Mouse (Mus musculus) forebrain, postnatal 0 days (tissue): Measurements from ENCODE around the gene Hk1. TPM values are rescaled to one million over a fixed set of nuclear protein-coding genes. Genes with fewer than 3 reads are reported as not detected.
"Not testable (repeated sequence)": the region's sequence is repeated elsewhere in the genome, so short reads cannot be mapped to it uniquely, and the experiment has no call there.

ENCODE experiments used
- ATAC-seq: fragments of 200-750 bp; cut with Nextera tagmentation; 2 replicates; pipeline ENCODE4 v1.8.0; 2017; ENCODE audit warnings: mild to moderate bottlenecking, moderate library complexity
- DNase-seq: peaks from one replicate; pipeline ENCODE4 v3.0.0-alpha.2; 2015
- H3K27ac ChIP-seq: fragments of 300-500 bp; sonication (generic); 2 replicates; pipeline ENCODE4 v1.5.1; 2014; ENCODE audit warnings: low read depth, mild to moderate bottlenecking, antibody characterized with exemption, low read length, moderate library complexity, mixed read lengths
- H3K27me3 ChIP-seq: fragments of 300-500 bp; sonication (generic); 2 replicates; pipeline ENCODE4 v1.6.1; 2014; ENCODE audit warnings: mild to moderate bottlenecking, low read length, mixed read lengths; ENCODE audit not compliant: insufficient read depth
- H3K36me3 ChIP-seq: fragments of 300-500 bp; sonication (generic); 2 replicates; pipeline ENCODE4 v1.6.1; 2014; ENCODE audit warnings: mild to moderate bottlenecking, moderate library complexity; ENCODE audit not compliant: insufficient read depth
- H3K4me1 ChIP-seq: fragments of 300-500 bp; sonication (generic); 2 replicates; pipeline ENCODE4 v1.6.1; 2014; ENCODE audit warnings: antibody characterized with exemption; ENCODE audit not compliant: insufficient read depth
- H3K4me2 ChIP-seq: fragments of 300-500 bp; sonication (generic); 2 replicates; pipeline ENCODE4 v1.6.1; 2014; ENCODE audit warnings: low read depth, mild to moderate bottlenecking, moderate library complexity
- H3K4me3 ChIP-seq: fragments of 300-500 bp; sonication (generic); 2 replicates; pipeline ENCODE4 v1.5.1; 2014; ENCODE audit warnings: low read depth, low read length, mixed read lengths
- H3K9ac ChIP-seq: fragments of 300-500 bp; sonication (generic); 2 replicates; pipeline ENCODE4 v1.6.1; 2014; ENCODE audit warnings: mild to moderate bottlenecking
- H3K9me3 ChIP-seq: fragments of 300-500 bp; sonication (generic); 2 replicates; pipeline ENCODE4 v1.6.1; 2016; ENCODE audit warnings: low read length
- CTCF ChIP-seq: sonication (generic); IDR thresholded peaks from 2 replicates; pipeline ENCODE4 v1.5.1; 2016; ENCODE audit warnings: antibody characterized with exemption, control low read depth, low read depth
- WGBS: fragments of 180-500 bp; shearing (Covaris S2); extraction: QIAGEN DNeasy Blood & Tissue Kit; methylation state at CpG from one replicate; pipeline ENCODE4 v1.1.7; 2014; 5-methylcytosine and 5-hydroxymethylcytosine counted together
- polyA plus RNA-seq: library from polyadenylated mRNA; unstranded; fragments of >200 nt; fragmentation: Nextera tagmentation; extraction: Ambion mirVana; gene quantifications from 2 replicates; pipeline ENCODE4 v1.2.1, GENCODE M21; 2015
- total RNA-seq: library from RNA; depleted of rRNA; stranded (reverse); fragments of >200 nt; gene quantifications from 2 replicates; pipeline ENCODE4 v1.2.3, GENCODE M21; 2014

The Hk1 gene
- total and polyA plus RNA-seq, 2 experiments from 2014 or later, result 90.1 to 140 TPM

GRCm38 (mm10) chr10:62329846-62330245, 49.9 kb downstream of the Hk1 start:
- ATAC-seq (no peak), DNase-seq (no peak)
- H3K27me3 ChIP-seq, result no peaks in the 10 kb centered on the region
- WGBS, result 79% methylated on average over 7 of the region's 7 CpGs
- H3K4me3 ChIP-seq, result no peak overlapping the region
- H3K27ac ChIP-seq, result no peak overlapping the region
- H3K9ac ChIP-seq, result no peak overlapping the region
- no peaks in the 10 kb centered on the region for H3K9me3 ChIP-seq
- no peaks in the 10 kb centered on the region for H3K4me1 ChIP-seq
- TF ChIP-seq CTCF, result no peak
- no peak overlapping the region for H3K4me2 ChIP-seq
- no peaks in the 10 kb centered on the region for H3K36me3 ChIP-seq

GRCm38 (mm10) chr10:62328886-62329412, 50.8 kb downstream of the Hk1 start:
- TF ChIP-seq CTCF, result no peak
- no peak overlapping the region for H3K4me2 ChIP-seq
- ATAC-seq, result no peak
- H3K36me3 ChIP-seq, result no peaks in the 10 kb centered on the region
- WGBS, result 85% methylated on average over 10 of the region's 10 CpGs
- H3K27me3 ChIP-seq, result no peaks in the 10 kb centered on the region
- H3K9me3 ChIP-seq, result no peaks in the 10 kb centered on the region
- no peak for DNase-seq
- H3K4me3 ChIP-seq, result no peak overlapping the region
- H3K27ac ChIP-seq, result no peak overlapping the region
- no peak overlapping the region for H3K9ac ChIP-seq
- no peaks in the 10 kb centered on the region for H3K4me1 ChIP-seq

- H3K4me3 ChIP-seq, result no peak overlapping the region
- H3K9me3 ChIP-seq, result no peaks in the 10 kb centered on the region
- ATAC-seq (no peak), DNase-seq (no peak)
- TF ChIP-seq CTCF, result no peak
- no peak overlapping the region for H3K27ac ChIP-seq
- no peak overlapping the region for H3K4me2 ChIP-seq
- H3K9ac ChIP-seq, result no peak overlapping the region
- H3K36me3 ChIP-seq, result no peaks in the 10 kb centered on the region
- no peaks in the 10 kb centered on the region for H3K27me3 ChIP-seq
- no peaks in the 10 kb centered on the region for H3K4me1 ChIP-seq
- WGBS, result 43% methylated on average over 23 of the region's 23 CpGs
These were observed 52.0 kb downstream of the Hk1 start for GRCm38 (mm10) chr10:62327572-62328317.

- no peak for TF ChIP-seq CTCF
- Histone ChIP-seq H3K9ac (no peak overlapping the region), H3K27ac (no peak overlapping the region), H3K9me3 (no peaks in the 10 kb centered on the region), H3K27me3 (no peaks in the 10 kb centered on the region), H3K36me3 (no peaks in the 10 kb centered on the region), H3K4me3 (no peak overlapping the region), H3K4me1 (no peaks in the 10 kb centered on the region), H3K4me2 (no peak overlapping the region)
- no peak for ATAC-seq
- no peak for DNase-seq
- WGBS, result 70% methylated on average over 8 of the region's 8 CpGs
These were observed 52.7 kb downstream of the Hk1 start for GRCm38 (mm10) chr10:62326818-62327571.

GRCm38 (mm10) chr10:62326002-62326401, 53.7 kb downstream of the Hk1 start:
- no peaks in the 10 kb centered on the region for H3K36me3 ChIP-seq
- H3K27me3 ChIP-seq, result no peaks in the 10 kb centered on the region
- H3K4me3 ChIP-seq, result no peak overlapping the region
- no peaks in the 10 kb centered on the region for H3K4me1 ChIP-seq
- 95% methylated on average over 8 of the region's 8 CpGs for WGBS
- H3K4me2 ChIP-seq, result no peak overlapping the region
- H3K9ac ChIP-seq, result no peak overlapping the region
- ATAC-seq (no peak), DNase-seq (no peak)
- no peaks in the 10 kb centered on the region for H3K9me3 ChIP-seq
- TF ChIP-seq CTCF, result no peak
- H3K27ac ChIP-seq, result no peak overlapping the region

- DNase-seq, H3K27me3 ChIP-seq, H3K27ac ChIP-seq, ATAC-seq, H3K9ac ChIP-seq, H3K4me3 ChIP-seq, H3K4me1 ChIP-seq, H3K4me2 ChIP-seq, H3K36me3 ChIP-seq, H3K9me3 ChIP-seq: not testable (repeated sequence)
- WGBS, result 89% methylated on average over 8 of the region's 8 CpGs
These were observed 56.9 kb downstream of the Hk1 start for GRCm38 (mm10) chr10:62322821-62323220.

- 0 out of 2 replicates have a peak, but pooled peaks have one; percentile 15 for TF ChIP-seq CTCF
- no peak overlapping the region for H3K9ac ChIP-seq
- no peak overlapping the region for H3K27ac ChIP-seq
- no peaks in the 10 kb centered on the region for H3K4me1 ChIP-seq
- H3K27me3 ChIP-seq, result no peaks in the 10 kb centered on the region
- H3K4me2 ChIP-seq, result no peak overlapping the region
- no peak for DNase-seq
- no peaks in the 10 kb centered on the region for H3K36me3 ChIP-seq
- no peak for ATAC-seq
- WGBS, result 80% methylated on average over 9 of the region's 9 CpGs
- H3K4me3 ChIP-seq, result no peak overlapping the region
- no peaks in the 10 kb centered on the region for H3K9me3 ChIP-seq
These were observed 58.3 kb downstream of the Hk1 start for GRCm38 (mm10) chr10:62321457-62321856.
